Mouse (Mus musculus) duodenum, adult 2 months (tissue): ENCODE measurements around the gene Gm20908. TPM values are rescaled to one million over a fixed set of nuclear protein-coding genes. Genes with fewer than 3 reads are reported as not detected.

Source experiments
- polyA plus RNA-seq: library from polyadenylated mRNA; depleted of rRNA; stranded (reverse); fragments of >200 nt; gene quantifications from 2 replicates; pipeline ENCODE4 v1.2.3, GENCODE M21; 2012; ENCODE audit warnings: low replicate concordance; rRNA removed

Gm20908 gene
- not detected in 2 replicates for polyA plus RNA-seq

DNA sequence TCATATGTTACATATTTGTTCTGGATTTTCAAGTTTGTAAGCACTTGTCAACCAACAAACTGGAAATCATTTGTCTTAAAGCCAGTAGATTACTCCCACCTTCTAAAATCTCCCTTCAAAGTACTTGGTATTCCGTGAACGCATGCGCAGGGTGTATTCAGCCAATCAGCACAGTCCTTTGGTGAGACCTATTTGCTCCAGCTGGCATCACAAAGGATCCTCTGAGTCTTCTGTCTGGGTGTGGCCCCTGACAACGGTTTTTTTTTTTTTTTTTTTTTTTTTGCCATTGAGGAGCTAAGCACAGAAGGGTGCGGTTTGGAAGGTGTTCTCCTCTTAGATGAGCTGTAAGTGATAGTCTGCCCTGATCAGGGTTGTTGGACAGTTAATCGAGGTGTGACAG lies at the start of gene Gm20908:
TSS of gene Gm20908 (plus strand) at position 301 of the 400 bp plus-strand sequence.

